Mouse (Mus musculus) embryonic fibroblast, embryonic 13.5 days (primary cell): ENCODE measurements around the gene Kmt2c. TPM values are rescaled to one million over a fixed set of nuclear protein-coding genes. Genes with fewer than 3 reads are reported as not detected.

Source experiments
- H3K27ac ChIP-seq: 2 replicates; pipeline ENCODE4 v1.5.1; 2012; ENCODE audit warnings: low read length, control low read depth, inconsistent platforms; ENCODE audit not compliant: insufficient read depth
- H3K4me1 ChIP-seq: 2 replicates; pipeline ENCODE4 v1.6.1; 2011; ENCODE audit warnings: low read length; ENCODE audit not compliant: control insufficient read depth, insufficient read depth
- H3K4me3 ChIP-seq: 2 replicates; pipeline ENCODE4 v1.5.1; 2011; ENCODE audit warnings: mild to moderate bottlenecking, control low read depth, low read length; ENCODE audit not compliant: insufficient read depth
- CTCF ChIP-seq: IDR thresholded peaks from 2 replicates; pipeline ENCODE4 v1.5.1; 2011; ENCODE audit warnings: mild to moderate bottlenecking, control low read depth, low read length, moderate library complexity, borderline replicate concordance; ENCODE audit not compliant: insufficient read depth
- POLR2A ChIP-seq: IDR thresholded peaks from 2 replicates; pipeline ENCODE4 v1.6.1; 2011; ENCODE audit warnings: low read depth, mild to moderate bottlenecking, control low read depth, low read length, moderate library complexity
- polyA plus RNA-seq: library from polyadenylated mRNA; stranded (reverse); fragments of >200 nt; gene quantifications from 2 replicates; pipeline ENCODE4 v1.2.4, GENCODE M21; 2011; ENCODE audit warnings: low read depth; ENCODE audit not compliant: missing spikeins, insufficient read length

The Kmt2c gene
- polyA plus RNA-seq, 1 experiment = 28.6 TPM

- no peaks in the 10 kb centered on the region for H3K4me1 ChIP-seq
- no peak overlapping the region for H3K27ac ChIP-seq
- H3K4me3 ChIP-seq = no peak overlapping the region
- TF ChIP-seq CTCF (no peak), POLR2A (no peak)
Observed at GRCm38 (mm10) chr5:25516301-25516895, 17.8 kb upstream of the Kmt2c start.

GRCm38 (mm10) chr5:25515767-25516166, 17.2 kb upstream of the Kmt2c start, which contains the start of gene Cct8l1:
Gene Cct8l1 (plus strand): TSS chr5:25516067.
- Histone ChIP-seq H3K4me3 (no peak within 1 kb of the TSS), H3K4me1 (no peaks in the 10 kb centered on the region), H3K27ac (no peak within 1 kb of the TSS)
- no peak for TF ChIP-seq POLR2A
- no peak for TF ChIP-seq CTCF

- TF ChIP-seq POLR2A (no peak), CTCF (no peak)
- Histone ChIP-seq H3K4me1 (no peaks in the 10 kb centered on the region), H3K27ac (no peak overlapping the region), H3K4me3 (no peak overlapping the region)
Observed at GRCm38 (mm10) chr5:25506041-25506440, 7.5 kb upstream of the Kmt2c start.

GRCm38 (mm10) chr5:25500686-25501085, 2.1 kb upstream of the Kmt2c start:
- Histone ChIP-seq H3K27ac (no peak overlapping the region), H3K4me1 (peaks cover 2% of the 10 kb centered on the region; the same call in 1 of the 2 replicates), H3K4me3 (no peak overlapping the region)
- TF ChIP-seq POLR2A (no peak), CTCF (no peak)

- H3K27ac ChIP-seq = peak overlapping the region; percentile 97
- no peak for TF ChIP-seq CTCF
- TF ChIP-seq POLR2A = peak; percentile 55
- H3K4me1 ChIP-seq = peaks cover 2% of the 10 kb centered on the region; the same call in 1 of the 2 replicates
- H3K4me3 ChIP-seq = peak overlapping the region; percentile 93
Observed at GRCm38 (mm10) chr5:25499423-25500398, 1.1 kb upstream of the Kmt2c start.

- TF ChIP-seq POLR2A (no peak; the same call in none of the 2 replicates), CTCF (no peak)
Observed at GRCm38 (mm10) chr5:25498821-25499422, 339 bp upstream of the Kmt2c start.

GRCm38 (mm10) chr5:25497720-25498345, 750 bp downstream of the Kmt2c start:
- Histone ChIP-seq H3K4me1 (peaks cover 2% of the 10 kb centered on the region; the same call in 1 of the 2 replicates), H3K4me3 (peak overlapping the region; percentile 99), H3K27ac (peak overlapping the region; percentile 89; the same call in 1 of the 2 replicates)
- TF ChIP-seq POLR2A = no peak
- TF ChIP-seq CTCF = no peak

More at GRCm38 (mm10) chr5:25498821-25499422, 339 bp upstream of the Kmt2c start:
- Histone ChIP-seq H3K4me1 (peaks cover 2% of the 10 kb centered on the region; the same call in 1 of the 2 replicates), H3K27ac (peak overlapping the region; percentile 97), H3K4me3 (peak overlapping the region; percentile 93)

- peaks cover 2% of the 10 kb centered on the region; the same call in 1 of the 2 replicates for H3K4me1 ChIP-seq
- peak overlapping the region; percentile 99 for H3K4me3 ChIP-seq
- H3K27ac ChIP-seq = peak overlapping the region; percentile 2; the same call in 1 of the 2 replicates
- TF ChIP-seq POLR2A (no peak), CTCF (no peak)
Observed at GRCm38 (mm10) chr5:25497369-25497719, 1.2 kb downstream of the Kmt2c start.

- Histone ChIP-seq H3K4me3 (no peak overlapping the region), H3K4me1 (peaks cover 2% of the 10 kb centered on the region; the same call in 1 of the 2 replicates), H3K27ac (no peak overlapping the region)
- TF ChIP-seq POLR2A = no peak
- no peak for TF ChIP-seq CTCF
Observed at GRCm38 (mm10) chr5:25496652-25497051, 1.9 kb downstream of the Kmt2c start.
